Mouse (Mus musculus) adrenal gland, postnatal 4 days (tissue): ENCODE results near the gene Iffo1. TPM values are rescaled to one million over a fixed set of nuclear protein-coding genes. Genes with fewer than 3 reads are reported as not detected.
"Not testable (repeated sequence)": the region's sequence is repeated elsewhere in the genome, so short reads cannot be mapped to it uniquely, and the experiment has no call there.

Experiments used
- DNase-seq, 2 experiments: peaks; one replicate each; pipeline ENCODE4 v3.0.0; 2021 to 2022; ENCODE audit warnings: low spot score in 2 of 2, mixed read lengths in 2 of 2
- total RNA-seq, 2 experiments: library from RNA; stranded (reverse); gene quantifications; 2 replicates each; pipeline ENCODE4 v1.2.3; 2021

Gene Iffo1
- total RNA-seq, 2 experiments from 2014 or later: 42.7 to 49.9 TPM

- no peak for DNase-seq
Measured at GRCm38 (mm10) chr6:125159773-125160557, 14.9 kb downstream of the Iffo1 start.

DNA sequence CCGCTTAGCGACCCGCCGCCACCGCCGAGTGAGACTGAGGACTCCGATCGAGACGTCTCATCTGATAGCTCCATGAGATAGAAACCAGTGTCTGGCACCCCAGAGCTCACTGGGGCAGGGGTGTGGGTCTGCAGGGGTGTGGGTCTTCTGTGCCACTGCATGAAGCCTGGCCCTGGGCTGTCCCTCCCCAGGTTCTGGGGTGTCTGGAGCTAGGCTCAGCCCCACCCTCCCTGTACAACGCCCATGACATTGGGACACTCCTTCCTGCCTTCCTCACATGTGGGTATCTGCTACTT is 15.5 kb downstream of the Iffo1 start:
- no peak for DNase-seq

DNA sequence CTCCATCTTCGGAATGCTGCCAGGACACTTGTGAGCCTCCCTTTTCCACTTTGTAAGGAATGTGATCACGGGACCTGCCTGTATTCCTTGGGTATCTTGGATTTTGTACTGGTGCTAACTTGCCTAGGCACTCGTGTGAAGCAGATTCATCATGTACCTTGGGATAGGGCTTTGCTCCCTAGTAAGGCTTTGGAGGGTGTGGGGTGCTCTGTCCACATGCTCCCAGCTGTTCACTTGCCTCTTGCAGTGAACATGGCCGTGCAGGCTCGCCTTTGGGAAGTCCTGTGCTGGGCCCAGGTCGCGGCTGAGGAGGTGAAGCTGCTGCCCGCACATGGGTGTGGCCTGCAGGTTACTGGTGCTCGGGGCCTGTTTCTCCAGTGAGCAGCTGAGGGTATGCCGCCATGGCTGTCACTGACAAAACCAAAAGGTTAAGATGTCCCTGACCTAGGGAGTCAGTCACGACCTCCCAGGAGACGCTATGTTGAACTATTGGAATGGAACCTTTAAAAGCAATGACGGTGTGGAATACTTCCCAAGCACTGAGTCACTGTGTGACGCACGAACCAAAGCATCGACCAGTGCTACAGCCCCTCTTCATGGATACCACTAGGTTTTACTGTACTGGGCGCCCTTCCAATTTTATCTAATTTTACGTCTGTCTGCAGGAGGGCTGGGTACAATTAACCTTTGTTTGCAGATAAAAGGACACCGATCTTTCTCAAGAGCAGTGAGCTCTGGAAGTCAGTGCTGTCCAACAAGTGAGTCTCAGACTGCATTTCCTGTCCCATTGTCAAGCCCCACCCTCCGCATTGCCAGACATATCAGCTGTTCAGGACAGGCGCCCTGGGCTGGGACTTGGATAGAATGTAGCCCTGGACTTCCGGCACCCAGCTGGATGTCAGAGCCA is 16.1 kb downstream of the Iffo1 start:
- DNase-seq: peak in 1 of 2 experiments; percentile 34

GRCm38 (mm10) chr6:125161971-125162370 is 16.9 kb downstream of the Iffo1 start:
- DNase-seq: peak in 1 of 2 experiments; percentile 56

DNA sequence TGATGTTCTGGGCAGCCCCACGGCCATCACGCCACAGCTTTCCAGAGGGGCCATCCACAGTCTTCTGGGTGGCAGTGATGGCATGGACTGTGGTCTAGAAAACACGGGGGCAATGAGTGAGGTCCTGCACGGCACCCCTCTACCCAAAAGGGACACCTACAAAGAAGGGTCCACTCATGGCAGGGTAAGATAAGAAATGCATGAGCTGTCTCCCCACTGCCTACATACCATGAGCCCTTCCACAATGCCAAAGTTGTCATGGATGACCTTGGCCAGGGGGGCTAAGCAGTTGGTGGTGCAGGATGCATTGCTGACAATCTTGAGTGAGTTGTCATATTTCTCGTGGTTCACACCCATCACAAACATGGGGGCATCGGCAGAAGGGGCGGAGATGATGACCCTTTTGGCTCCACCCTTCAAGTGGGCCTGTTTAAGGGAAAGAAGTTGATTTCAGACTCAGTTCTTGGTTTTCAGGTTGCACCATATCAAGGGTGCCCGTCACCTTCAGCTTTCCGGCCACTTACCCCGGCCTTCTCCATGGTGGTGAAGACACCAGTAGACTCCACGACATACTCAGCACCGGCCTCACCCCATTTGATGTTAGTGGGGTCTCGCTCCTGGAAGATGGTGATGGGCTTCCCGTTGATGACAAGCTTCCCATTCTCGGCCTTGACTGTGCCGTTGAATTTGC is 17.7 kb downstream of the Iffo1 start:
- DNase-seq: not testable (repeated sequence)

DNA sequence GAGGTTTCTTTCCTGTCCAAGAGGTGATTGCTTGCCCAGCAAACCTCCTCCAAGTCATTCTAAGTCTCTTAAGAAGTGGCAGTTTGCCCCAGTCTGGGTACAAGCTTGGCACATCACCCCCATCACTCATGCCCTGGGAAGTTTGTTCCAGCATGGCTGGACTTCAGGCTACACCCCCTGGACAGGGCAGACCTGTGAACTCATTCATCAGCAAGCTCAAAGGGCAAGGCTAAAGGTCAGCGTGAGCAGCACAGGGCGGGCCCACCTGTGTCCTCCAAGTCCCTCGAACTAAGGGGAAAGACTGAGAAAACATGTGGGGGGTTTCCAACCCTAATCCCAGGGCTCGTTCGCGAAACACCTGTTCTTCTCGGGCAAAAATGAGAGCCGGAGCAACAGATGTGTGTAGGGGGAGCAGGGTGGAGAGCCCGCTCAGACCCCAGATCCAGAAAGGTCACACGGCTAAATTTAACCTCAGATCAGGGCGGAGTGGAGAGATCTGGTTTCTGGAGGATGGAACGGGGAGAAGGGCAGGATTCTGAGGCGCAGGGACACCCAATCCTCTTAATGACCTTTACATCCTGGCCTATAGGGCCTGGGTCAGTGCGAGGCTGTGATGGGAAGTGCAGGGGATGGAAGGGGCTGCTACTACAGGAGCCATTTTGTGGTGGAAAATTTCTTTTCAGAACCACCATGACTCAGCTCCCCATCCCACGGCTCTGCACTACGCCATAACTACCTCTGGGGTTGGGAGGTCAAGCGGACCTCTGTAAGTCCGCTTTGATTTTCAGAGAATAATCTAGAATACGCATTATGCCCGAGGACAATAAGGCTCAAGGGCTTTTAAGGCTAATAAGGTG is 19.0 kb downstream of the Iffo1 start:
- no peak for DNase-seq

- DNase-seq: peak in 1 of 2 experiments; percentile 36
Measured at GRCm38 (mm10) chr6:125164672-125165327, 19.8 kb downstream of the Iffo1 start.

DNA sequence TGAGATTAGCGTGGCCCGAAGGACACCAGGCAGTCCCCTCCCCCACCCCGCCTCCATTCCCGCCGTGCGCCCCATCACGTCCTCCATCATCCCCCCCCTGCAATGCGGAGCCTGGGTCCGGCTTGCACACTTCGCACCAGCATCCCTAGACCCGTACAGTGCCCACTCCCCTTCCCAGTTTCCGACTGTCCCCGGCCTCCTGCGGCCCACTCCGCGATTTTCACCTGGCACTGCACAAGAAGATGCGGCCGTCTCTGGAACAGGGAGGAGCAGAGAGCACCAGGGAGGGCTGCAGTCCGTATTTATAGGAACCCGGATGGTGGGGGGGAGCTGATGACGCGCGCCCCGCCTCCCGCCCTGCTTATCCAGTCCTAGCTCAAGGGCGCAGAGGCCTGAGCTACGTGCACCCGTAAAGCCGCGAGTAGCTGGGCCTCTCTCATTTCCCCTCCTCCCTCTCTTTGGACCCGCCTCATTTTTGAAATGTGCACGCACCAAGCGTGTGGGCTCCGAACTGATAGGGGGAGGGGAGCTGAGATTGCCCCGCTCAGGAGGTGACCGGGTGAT is 20.4 kb downstream of the Iffo1 start:
- DNase-seq: peak; percentile 83 to 91

DNA sequence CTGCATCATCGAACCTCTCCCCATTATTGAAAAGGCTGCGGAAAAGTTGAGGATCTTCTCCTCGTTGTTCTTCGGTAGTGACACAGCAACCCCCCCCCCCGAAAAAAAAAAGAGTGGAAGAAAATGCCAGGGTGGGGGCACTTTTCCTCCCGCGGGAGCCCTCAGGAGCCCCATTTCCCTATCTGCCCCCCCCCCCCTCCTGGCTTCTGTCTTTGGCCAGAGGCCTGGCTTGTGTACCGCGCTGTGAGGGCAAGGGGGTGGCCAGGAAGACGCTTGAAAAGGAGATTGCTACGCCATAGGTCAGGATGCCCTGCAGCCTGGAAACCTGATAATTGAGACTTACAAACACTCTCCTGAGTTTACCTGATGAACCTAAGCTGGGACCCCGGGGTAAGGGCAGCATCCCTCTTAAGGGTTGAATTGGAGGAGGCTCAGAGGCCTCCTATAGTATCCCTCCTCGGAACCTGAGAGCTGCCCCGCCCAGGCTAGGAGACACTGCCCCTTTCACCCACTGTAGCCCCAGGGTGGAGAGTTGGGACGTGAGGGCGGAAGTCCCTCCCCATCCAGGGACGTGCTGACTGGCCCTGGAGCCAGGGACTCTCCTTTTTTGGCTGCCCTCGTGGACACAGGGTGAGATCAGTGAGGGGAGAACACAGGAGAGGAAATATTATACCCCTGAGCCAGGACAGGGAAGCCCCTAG is 21.2 kb downstream of the Iffo1 start, which contains the start of gene Gapdh:
Gene Gapdh, minus strand, starts transcription at position 417 of the 701 bp plus-strand sequence.
- DNase-seq: peak in 1 of 2 experiments; percentile 71

DNA sequence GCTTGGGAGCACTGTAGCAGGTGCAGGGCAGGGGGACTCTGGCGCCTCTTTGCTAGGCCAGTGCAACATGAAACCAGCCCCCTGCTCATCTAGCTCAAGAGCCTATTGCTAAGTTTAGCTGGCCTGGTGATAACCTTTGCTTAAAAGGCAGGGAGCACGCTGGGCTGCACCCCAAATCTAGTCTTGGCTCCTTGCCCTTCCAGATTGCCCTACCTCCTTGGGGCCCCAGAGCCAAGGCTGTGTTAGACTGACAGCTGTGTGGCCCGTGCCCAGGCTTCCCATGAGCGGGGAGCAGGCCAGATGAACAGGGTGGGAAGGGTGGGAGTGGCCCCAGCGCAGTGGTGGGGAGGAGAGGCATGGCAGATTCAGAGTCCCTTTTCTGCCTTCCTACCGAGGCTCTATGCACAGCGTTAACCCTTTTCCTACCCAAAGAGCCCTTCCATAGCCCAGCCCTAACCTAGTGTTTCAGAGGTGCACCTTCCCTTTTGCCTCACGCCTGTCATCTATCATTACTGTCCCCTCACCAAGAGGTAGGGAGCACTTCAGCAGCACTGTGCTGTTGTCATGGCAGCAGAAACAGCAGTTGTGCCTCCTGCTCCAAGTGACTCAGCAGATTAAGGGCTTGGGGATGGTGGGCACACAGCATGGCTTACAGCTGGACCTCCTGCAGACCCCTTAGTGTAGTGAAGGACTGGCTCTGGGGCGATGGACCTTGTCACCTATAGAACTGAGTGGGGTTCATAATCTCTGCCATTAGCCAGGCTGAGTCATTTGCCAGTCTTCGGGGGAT is 22.0 kb downstream of the Iffo1 start:
- no peak for DNase-seq

DNA sequence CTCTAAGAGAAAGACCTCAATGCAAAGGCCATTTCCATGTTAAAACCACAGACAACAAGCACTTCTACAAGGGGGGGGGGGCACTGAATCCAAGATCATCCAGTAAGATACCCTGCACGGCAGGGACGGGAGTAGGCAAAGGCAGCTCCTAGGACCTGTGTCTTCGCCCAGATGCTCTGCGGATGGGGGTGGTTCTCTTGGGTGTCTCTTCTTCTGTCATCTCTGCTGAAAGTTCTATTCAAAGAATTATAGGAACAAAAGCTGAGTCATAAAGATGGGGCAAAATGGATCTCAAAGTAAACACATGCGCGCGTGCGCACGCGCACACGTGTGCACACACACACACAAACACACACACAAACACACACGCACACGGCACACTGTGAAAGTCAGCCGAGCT is 23.0 kb downstream of the Iffo1 start:
- DNase-seq: no peak

GRCm38 (mm10) chr6:125170194-125170593 is 25.2 kb downstream of the Iffo1 start:
- DNase-seq: no peak

DNA sequence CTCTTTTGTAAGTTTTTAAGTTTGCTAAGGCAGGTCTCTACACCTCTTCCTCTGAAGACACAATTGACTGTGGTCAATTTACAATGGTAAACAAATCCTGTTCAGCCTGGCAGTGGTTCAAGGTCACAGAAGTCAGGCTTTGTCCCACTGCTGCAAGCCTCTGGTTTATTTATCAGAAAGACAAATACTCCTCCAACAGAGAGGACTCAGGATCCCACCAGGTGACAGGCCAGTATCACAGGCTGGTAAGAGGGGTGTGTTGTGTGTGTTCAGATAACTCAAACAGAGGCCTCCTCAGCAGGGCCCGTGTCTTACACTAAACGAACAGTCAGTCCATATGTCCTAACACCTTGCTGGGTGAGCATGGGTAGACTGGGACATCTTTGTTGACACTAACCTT is 27.4 kb downstream of the Iffo1 start:
- no peak for DNase-seq

- peak in 1 of 2 experiments; percentile 40 for DNase-seq
Measured at GRCm38 (mm10) chr6:125173256-125173655, 28.2 kb downstream of the Iffo1 start.

GRCm38 (mm10) chr6:125175469-125175868 is 30.4 kb downstream of the Iffo1 start:
- no peak for DNase-seq

GRCm38 (mm10) chr6:125179601-125180000 is 34.6 kb downstream of the Iffo1 start:
- no peak for DNase-seq

DNA sequence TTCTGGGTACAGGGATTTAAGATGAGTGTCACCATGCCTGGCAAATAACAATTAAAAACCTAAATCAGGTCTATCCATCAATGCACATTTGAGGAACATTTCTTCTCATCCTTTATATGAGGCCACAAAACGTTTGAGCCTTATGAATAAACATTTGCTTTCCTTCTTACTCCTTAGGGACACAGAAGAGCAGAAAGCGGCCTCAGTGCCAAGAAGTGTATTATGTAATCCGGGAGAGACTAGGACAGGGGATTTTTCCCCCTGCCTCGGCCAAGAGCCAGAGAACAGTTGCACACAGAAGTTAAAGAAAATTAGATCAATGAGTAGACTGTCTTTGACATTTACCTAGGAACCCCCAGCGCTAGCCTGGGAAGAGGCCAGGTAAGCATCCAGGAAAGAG is 37.1 kb downstream of the Iffo1 start:
- DNase-seq: no peak

DNA sequence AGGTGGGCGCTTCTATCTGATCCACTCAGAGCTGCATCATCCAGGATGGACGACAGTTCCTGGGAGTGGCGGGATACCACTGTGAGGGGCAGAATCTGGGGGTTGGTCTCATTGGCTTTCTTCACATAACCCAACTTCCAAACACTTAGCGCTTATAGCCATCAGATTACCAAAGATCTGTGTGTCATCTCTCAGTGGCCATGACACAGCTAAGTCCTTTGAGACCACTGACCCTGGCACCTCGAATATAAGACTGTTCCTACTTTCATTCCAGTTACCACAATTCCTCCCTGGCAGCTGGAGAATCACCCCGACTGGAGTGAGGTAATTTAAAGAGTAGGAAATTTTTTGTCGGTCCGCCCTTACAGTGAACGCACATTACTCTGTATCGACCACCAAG is 41.2 kb downstream of the Iffo1 start:
- DNase-seq: no peak
